ENCODE assay signal across 17 mouse cellular contexts in the genomic region with DNA sequence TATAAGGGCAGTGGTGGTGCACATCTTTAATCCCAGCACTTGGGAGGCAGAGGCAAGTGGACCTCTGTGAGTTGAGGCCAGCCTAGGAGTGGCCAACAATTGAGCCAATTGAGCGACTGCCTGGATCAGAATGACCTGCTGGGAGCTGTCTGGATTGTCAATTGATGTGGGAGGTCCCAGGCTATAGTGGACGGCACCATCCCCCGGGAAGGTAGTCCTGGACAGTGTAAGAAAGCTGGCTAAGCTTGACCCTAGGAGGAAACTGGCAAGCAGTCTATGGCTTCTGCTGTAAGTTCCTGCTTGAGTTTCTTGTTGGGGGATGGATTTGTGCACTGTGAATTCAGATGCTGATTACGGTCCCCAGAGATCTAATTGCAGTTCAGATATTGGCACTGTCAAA. TPM values are rescaled to one million over a fixed set of nuclear protein-coding genes. Genes with fewer than 3 reads are reported as not detected.
"Had no signal": no experiment of that assay in that cellular context is flagged by ENCODE, and none has a peak within 500 bp of the region (broad histone marks: within the 10 kb centered on the region; RNA-seq: fewer than 3 reads in every experiment).

No protein-coding gene starts in this region.

- H3K36me3 ChIP-seq: limb, embryonic 15.5 days; liver, embryonic 15.5 days; midbrain, embryonic 10.5 days; neural tube, embryonic 15.5 days had no signal

- H3K4me3 ChIP-seq: limb, embryonic 15.5 days; liver, embryonic 15.5 days; midbrain, embryonic 10.5 days; myocyte; neural tube, embryonic 15.5 days had no signal

- DNase-seq: kidney, postnatal 36 days; layer of hippocampus, adult 9-11 months; layer of hippocampus, postnatal 36 days; lung, embryonic 14.5 days; lung, postnatal 10 days; lung, postnatal 4 days; midbrain, embryonic 14.5 days; right cerebral cortex, adult 18-20 months; right cerebral cortex, postnatal 25 days; thymus, postnatal 36 days had no signal

- H3K27me3 ChIP-seq: limb, embryonic 15.5 days; liver, embryonic 15.5 days; neural tube, embryonic 15.5 days had no signal

- H3K4me2 ChIP-seq: limb, embryonic 15.5 days; liver, embryonic 15.5 days; lung, embryonic 14.5 days; neural tube, embryonic 15.5 days had no signal

- H3K27ac ChIP-seq: kidney, postnatal 0 days; limb, embryonic 15.5 days; liver, embryonic 15.5 days; neural tube, embryonic 15.5 days had no signal

- H3K9ac ChIP-seq: limb, embryonic 15.5 days; liver, embryonic 15.5 days; lung, embryonic 14.5 days; neural tube, embryonic 15.5 days had no signal

- H3K9me3 ChIP-seq: limb, embryonic 15.5 days; liver, embryonic 15.5 days; midbrain, embryonic 10.5 days; neural tube, embryonic 15.5 days had no signal

RNA-seq across cellular contexts. Expression of a gene that starts 46.6 kb away (rescaled TPM):
- total RNA-seq: megakaryocyte, adult 5-6 weeks had no signal
- polyA plus RNA-seq: myocyte had no signal
